Mouse (Mus musculus) E14TG2a.4 (cell line): ENCODE data around the gene Ppm1h.

Experiments
- CTCF ChIP-seq: conservative IDR thresholded peaks from 2 replicates; pipeline ENCODE4 v1.5.1; 2014; ENCODE audit warnings: low read length
- NANOG ChIP-seq: IDR thresholded peaks from 2 replicates; pipeline ENCODE4 v1.6.1; 2014; ENCODE audit warnings: borderline replicate concordance, low read length, mixed read lengths
- POU5F1 ChIP-seq: IDR thresholded peaks from 2 replicates; pipeline ENCODE4 v1.6.1; 2014; ENCODE audit warnings: low read length, borderline replicate concordance

GRCm38 (mm10) chr10:122770987-122771386 is 92.4 kb downstream of the Ppm1h start:
- TF ChIP-seq CTCF (no peak), NANOG (no peak), POU5F1 (no peak)
